22 mouse cellular contexts compared by ENCODE assay signal in genomic region chr4:66365500-66365899, GRCm38 (mm10). TPM values are rescaled to one million over a fixed set of nuclear protein-coding genes. Genes with fewer than 3 reads are reported as not detected.
DNase-seq lines count a peak whose midpoint lies in the region; ATAC-seq lines count a peak whose summit lies in the region.
"Had no signal": no experiment of that assay in that cellular context is flagged by ENCODE, and none has a peak within 500 bp of the region (broad histone marks: within the 10 kb centered on the region; RNA-seq: fewer than 3 reads in every experiment).

No protein-coding gene starts in this region.

- H3K4me2 ChIP-seq in embryonic facial prominence, embryonic 11.5 days (ENCODE audit: low read depth, low read length) = no peak overlapping the region
- no peak overlapping the region for H3K4me2 ChIP-seq in limb, embryonic 11.5 days (ENCODE audit: low read depth, severe bottlenecking)
- H3K4me2 ChIP-seq: embryonic facial prominence, embryonic 13.5 days; heart, embryonic 11.5 days; heart, embryonic 15.5 days; hindbrain, embryonic 15.5 days; intestine, embryonic 15.5 days had no signal

- no peaks in the 10 kb centered on the region for H3K27me3 ChIP-seq in embryonic facial prominence, embryonic 11.5 days (ENCODE audit: control insufficient read depth, insufficient read depth, low read length)
- H3K27me3 ChIP-seq in limb, embryonic 11.5 days (ENCODE audit: control insufficient read depth, insufficient read depth, low read length) = no peaks in the 10 kb centered on the region
- H3K27me3 ChIP-seq: embryonic facial prominence, embryonic 13.5 days; heart, embryonic 15.5 days; hindbrain, embryonic 15.5 days; intestine, embryonic 15.5 days had no signal

- DNase-seq in embryo, embryonic 10 days (ENCODE audit: low spot score) = peak; percentile 58
- peak; percentile 67 for DNase-seq in embryo, embryonic 10.5 days (ENCODE audit: low spot score)
- peak; percentile 42 for DNase-seq in embryonic facial prominence, embryonic 11.5 days (ENCODE audit: low spot score)
- peak; percentile 58 for DNase-seq in limb, embryonic 11.5 days (ENCODE audit: low spot score)
- no peak for DNase-seq in urinary bladder, postnatal 4 days (ENCODE audit: low spot score in 2 of 2)
- DNase-seq in gastrocnemius, postnatal 14 days = no peak
- DNase-seq in cerebellum, postnatal 4 days (ENCODE audit: low spot score in 2 of 2) = no peak
- DNase-seq: adrenal gland, adult 8-10 months; adrenal gland, postnatal 36 days; cerebellum, adult 2 months; cerebellum, postnatal 10 days; heart, adult 18-20 months; heart, postnatal 14 days; kidney, adult 2 months had no signal

- no peak overlapping the region for H3K27ac ChIP-seq in embryonic facial prominence, embryonic 11.5 days (replicated peaks; ENCODE audit: low read depth, low read length)
- no peak overlapping the region for H3K27ac ChIP-seq in limb, embryonic 11.5 days (replicated peaks; ENCODE audit: low read depth, low read length)
- H3K27ac ChIP-seq: embryonic facial prominence, embryonic 13.5 days; heart, embryonic 15.5 days; hindbrain, embryonic 15.5 days; intestine, embryonic 15.5 days had no signal

- no peak for ATAC-seq in embryonic facial prominence, embryonic 11.5 days (replicated peaks; ENCODE audit: insufficient number of reproducible peaks, low FRiP score, low TSS enrichment, low read depth)
- ATAC-seq in limb, embryonic 11.5 days (ENCODE audit: insufficient number of reproducible peaks, low FRiP score, low TSS enrichment, low read depth) = 0 out of 2 replicates have a peak, but pooled peaks have one; percentile 57
- ATAC-seq: forebrain, embryonic 14.5 days; intestine, embryonic 15.5 days had no signal

- no peaks in the 10 kb centered on the region for H3K4me1 ChIP-seq in embryonic facial prominence, embryonic 11.5 days (ENCODE audit: control insufficient read depth, insufficient read depth, low read length)
- 0 out of 2 replicates have a peak, but pooled peaks cover 4% of the 10 kb centered on the region for H3K4me1 ChIP-seq in limb, embryonic 11.5 days (ENCODE audit: control insufficient read depth, insufficient read depth, low read length)
- H3K4me1 ChIP-seq: embryonic facial prominence, embryonic 13.5 days; heart, embryonic 15.5 days had no signal

- H3K4me3 ChIP-seq in embryonic facial prominence, embryonic 11.5 days (ENCODE audit: low read depth, low read length) = no peak overlapping the region
- no peak overlapping the region for H3K4me3 ChIP-seq in limb, embryonic 11.5 days (ENCODE audit: low read depth, low read length)
- H3K4me3 ChIP-seq: embryonic facial prominence, embryonic 13.5 days; heart, embryonic 15.5 days; hindbrain, embryonic 15.5 days; intestine, embryonic 15.5 days had no signal

- WGBS in embryonic facial prominence, embryonic 11.5 days = 35% methylated on average over 1 of the region's 1 CpGs
- 11% methylated on average over 1 of the region's 1 CpGs for WGBS in limb, embryonic 11.5 days

- H3K9ac ChIP-seq in embryonic facial prominence, embryonic 11.5 days (replicated peaks; ENCODE audit: low read length) = no peak overlapping the region
- no peak overlapping the region for H3K9ac ChIP-seq in limb, embryonic 11.5 days (ENCODE audit: low read length)
- H3K9ac ChIP-seq: embryonic facial prominence, embryonic 13.5 days; heart, embryonic 15.5 days; hindbrain, embryonic 15.5 days; intestine, embryonic 15.5 days had no signal

- intact Hi-C loops in gastrocnemius, postnatal 14 days (cut with DNase I; ENCODE audit: low total_unique reads) = no loop called here

- no peaks in the 10 kb centered on the region for H3K36me3 ChIP-seq in embryonic facial prominence, embryonic 11.5 days (replicated peaks; ENCODE audit: control insufficient read depth, insufficient read depth, low read depth, low read length)
- no peaks in the 10 kb centered on the region for H3K36me3 ChIP-seq in limb, embryonic 11.5 days (ENCODE audit: control insufficient read depth, insufficient read depth, low read length)
- H3K36me3 ChIP-seq: embryonic facial prominence, embryonic 13.5 days; heart, embryonic 15.5 days; hindbrain, embryonic 15.5 days; intestine, embryonic 15.5 days had no signal

- no peaks in the 10 kb centered on the region for H3K9me3 ChIP-seq in embryonic facial prominence, embryonic 11.5 days (replicated peaks; ENCODE audit: control insufficient read depth, low read length)
- H3K9me3 ChIP-seq in limb, embryonic 11.5 days (ENCODE audit: control insufficient read depth, low read length) = no peaks in the 10 kb centered on the region
- H3K9me3 ChIP-seq: embryonic facial prominence, embryonic 13.5 days; heart, embryonic 15.5 days; hindbrain, embryonic 15.5 days; intestine, embryonic 15.5 days had no signal

RNA-seq across cellular contexts. Expression of gene Astn2, which starts 38.9 kb away (rescaled TPM):
- 0.61 and 0.74 TPM in 2 replicates for polyA plus RNA-seq in embryonic facial prominence, embryonic 11.5 days (2014; fragmentation: Nextera tagmentation; extraction: Ambion mirVana)
- 0.47 and 0.50 TPM in 2 replicates for polyA plus RNA-seq in limb, embryonic 11.5 days (2014; fragmentation: Nextera tagmentation; extraction: Ambion mirVana)
- 1 to 10 TPM in 1 of 2 experiments, under 1 TPM in 1; 0.78 to 1.6 TPM for total RNA-seq in gastrocnemius, postnatal 14 days (2021)
- total RNA-seq: common myeloid progenitor, adult 5-6 weeks; hematopoietic stem cell, adult 5-6 weeks had no signal

Comparison
In these comparisons a context has a peak if more than half of its experiments do, and no peak if none do; other contexts are left out.
1. DNase-seq: peak in embryo, embryonic 10 days (single experiment), embryo, embryonic 10.5 days (single experiment), embryonic facial prominence, embryonic 11.5 days (single experiment) and limb, embryonic 11.5 days (single experiment); none in urinary bladder, postnatal 4 days (0 of 2), gastrocnemius, postnatal 14 days (single experiment) and cerebellum, postnatal 4 days (0 of 2).